Mouse (Mus musculus) liver, embryonic 14.5 days (tissue): ENCODE data around the gene Ttc22.

ENCODE experiments used
- CTCF ChIP-seq: IDR thresholded peaks from 2 replicates; pipeline ENCODE4 v1.5.1; 2016; ENCODE audit warnings: antibody characterized with exemption, low read depth, control low read depth
- EP300 ChIP-seq: IDR thresholded peaks from 2 replicates; pipeline ENCODE4 v1.6.1; 2016; ENCODE audit warnings: antibody characterized with exemption, low read depth

- TF ChIP-seq CTCF (no peak), EP300 (no peak)
Measured at GRCm38 (mm10) chr4:106647137-106647536, 24.9 kb downstream of the Ttc22 start.
